Mouse (Mus musculus): ENCODE data around the gene Pitx2.

DNA sequence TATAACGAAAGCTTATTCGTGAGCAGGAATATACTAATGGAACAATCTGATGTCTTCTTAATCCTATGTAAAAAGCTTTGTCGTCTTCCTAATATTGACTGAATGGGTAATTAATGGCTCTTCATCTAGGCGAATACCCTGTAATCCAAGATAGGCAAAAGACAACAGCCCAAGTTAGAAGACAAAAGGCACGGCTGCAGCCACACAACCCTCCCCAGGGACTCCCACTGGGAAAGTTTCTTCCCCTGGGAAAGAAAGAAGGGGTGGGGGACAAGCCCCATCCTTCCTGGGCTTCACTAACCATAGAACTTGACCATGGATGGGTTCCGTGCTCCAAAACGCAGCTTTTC is 8.3 kb downstream of the Pitx2 start:
- TF ChIP-seq GATA1 (IDR thresholded peaks at IDR 0.05; ENCODE audit: borderline replicate concordance, low read length) (no peak), FLI1 (IDR thresholded peaks at IDR 0.05; ENCODE audit: low read length) (no peak)

Data from megakaryocyte, embryonic 14.5 days (primary cell).